Mouse (Mus musculus) heart, adult 2 months (tissue): Measurements from ENCODE around the gene Ppp1r3g. TPM values are rescaled to one million over a fixed set of nuclear protein-coding genes. Genes with fewer than 3 reads are reported as not detected.

Source experiments
- DNase-seq, 2 experiments: peaks; one replicate each; pipeline ENCODE4 v3.0.0; 2021
- H3K27ac ChIP-seq: fragments of 200-600 bp; 2 replicates; pipeline ENCODE4 v1.8.1; 2022
- H3K27me3 ChIP-seq: fragments of 200-500 bp; 2 replicates; pipeline ENCODE4 v1.6.1; 2012; ENCODE audit warnings: mild to moderate bottlenecking, low read length, inconsistent platforms, mixed read lengths; ENCODE audit not compliant: control insufficient read depth, insufficient read depth
- H3K36me3 ChIP-seq: fragments of 200-500 bp; 2 replicates; pipeline ENCODE4 v1.6.1; 2012; ENCODE audit warnings: low read length, inconsistent platforms; ENCODE audit not compliant: control insufficient read depth, insufficient read depth
- H3K4me1 ChIP-seq: fragments of 200-500 bp; 2 replicates; pipeline ENCODE4 v1.6.1; 2011; ENCODE audit warnings: low read length; ENCODE audit not compliant: control insufficient read depth, insufficient read depth
- H3K4me3 ChIP-seq: fragments of 200-600 bp; 2 replicates; pipeline ENCODE4 v1.8.1; 2022
- H3K79me2 ChIP-seq: fragments of 200-500 bp; replicated peaks from 2 replicates; pipeline ENCODE4 v1.6.1; 2012; ENCODE audit warnings: mild to moderate bottlenecking, inconsistent platforms, low read length, moderate library complexity, mixed read lengths; ENCODE audit not compliant: control insufficient read depth, insufficient read depth
- H3K9ac ChIP-seq: fragments of 200-500 bp; 2 replicates; pipeline ENCODE4 v1.6.1; 2012; ENCODE audit warnings: low read depth, mild to moderate bottlenecking, control low read depth, inconsistent platforms, low read length, mixed read lengths
- CTCF ChIP-seq: fragments of 200-600 bp; IDR thresholded peaks from 2 replicates; pipeline ENCODE4 v1.8.1; 2022; ENCODE audit warnings: antibody characterized with exemption, mild to moderate bottlenecking, moderate library complexity
- EP300 ChIP-seq: fragments of 200-500 bp; IDR thresholded peaks from 2 replicates; pipeline ENCODE4 v1.6.1; 2011; ENCODE audit warnings: low read depth, low read length, control low read depth; ENCODE audit not compliant: insufficient read depth
- POLR2A ChIP-seq: fragments of 200-500 bp; IDR thresholded peaks from 2 replicates; pipeline ENCODE4 v1.6.1; 2011; ENCODE audit warnings: mild to moderate bottlenecking, low read depth, low read length, control low read depth; ENCODE audit not compliant: insufficient read depth
- WGBS: fragments of 180-500 bp; shearing (Covaris S2); methylation state at CpG from one replicate; pipeline ENCODE4 v1.1.7; 2018; 5-methylcytosine and 5-hydroxymethylcytosine counted together
- intact Hi-C: fragments of 180-260 bp; cut with DNase I; formaldehyde crosslinking; loops from one replicate; pipeline ENCODE4 v1.15.1; 2025
- polyA plus RNA-seq: library from polyadenylated mRNA; depleted of rRNA; stranded (reverse); fragments of >200 nt; gene quantifications from 2 replicates; pipeline ENCODE4 v1.2.3, GENCODE M21; 2012; rRNA removed
- total RNA-seq, 2 experiments: library from RNA; stranded (reverse); gene quantifications; 2 replicates each; pipeline ENCODE4 v1.2.3; 2021

Ppp1r3g gene
- total and polyA plus RNA-seq, 3 experiments: 0.14 to 1.2 (median 0.25) TPM

DNA sequence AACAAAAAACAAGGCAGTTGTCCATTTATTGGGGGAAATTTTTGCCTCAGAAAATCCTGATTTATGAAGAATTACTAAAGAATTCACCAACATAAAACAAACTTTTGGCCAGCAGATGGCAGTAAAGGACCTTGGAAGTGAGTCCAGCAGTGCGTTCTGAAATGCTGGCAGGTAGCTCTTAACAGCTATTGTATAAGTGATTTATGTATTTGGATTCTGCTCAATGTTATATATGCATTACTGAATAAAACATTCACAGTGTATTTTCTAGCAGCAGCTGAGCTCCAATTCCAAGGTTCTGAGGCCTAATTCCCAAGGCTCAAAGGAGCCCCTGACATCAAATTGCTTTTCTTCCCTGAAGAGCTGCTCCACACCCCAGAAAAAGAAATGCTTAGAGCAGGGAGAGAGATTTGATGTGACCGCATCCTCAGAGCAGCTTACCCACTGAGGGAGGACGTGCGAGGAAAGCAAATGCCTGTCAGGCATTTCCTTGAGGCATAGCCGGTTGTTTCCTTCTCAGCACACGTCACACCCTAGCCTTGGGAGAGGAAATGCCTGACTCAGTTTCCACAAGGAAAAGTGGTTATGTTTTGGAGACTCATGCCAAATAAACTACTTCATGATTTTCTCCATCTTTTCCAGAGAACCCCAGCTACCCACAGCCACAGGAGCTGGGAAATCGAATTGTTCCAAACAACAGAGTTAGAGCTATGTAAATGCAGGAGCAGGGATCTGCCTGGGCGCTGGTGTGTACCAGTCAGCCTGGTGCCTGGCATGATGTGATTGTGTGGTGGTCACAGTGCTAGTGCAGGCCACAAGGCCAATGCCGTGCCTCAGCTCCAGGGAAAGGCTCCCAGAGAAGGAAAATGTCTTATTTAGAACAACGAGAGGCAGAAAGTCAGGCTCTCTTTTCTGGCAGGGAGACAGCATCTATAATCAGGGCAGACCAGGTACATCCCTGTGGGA, 61.0 kb downstream of the Ppp1r3g start:
- DNase-seq: no peak
- H3K27me3 ChIP-seq: no peaks in the 10 kb centered on the region
- no peak overlapping the region for H3K9ac ChIP-seq
- 0 out of 2 replicates have a peak, but pooled peaks have one; percentile 13 for TF ChIP-seq EP300
- peak; percentile 84 for TF ChIP-seq CTCF
- no peak for TF ChIP-seq POLR2A
- H3K4me1 ChIP-seq: no peaks in the 10 kb centered on the region; the same call in none of the 2 replicates
- peaks cover 4% of the 10 kb centered on the region for H3K36me3 ChIP-seq
- intact Hi-C loops: loop anchor here (1.0 to 5.0 kb wide), 4 partner anchors 98 to 1308 kb away; partner anchors contain the start of genes Fars2 and Lyrm4
- H3K27ac ChIP-seq: no peak overlapping the region
- WGBS: 59% methylated on average over 10 of the region's 10 CpGs
- no peaks in the 10 kb centered on the region for H3K79me2 ChIP-seq
- H3K4me3 ChIP-seq: no peak overlapping the region

Other genes with a start within 250 kb of the Ppp1r3g start
- gene Rpp40, start 52.5 kb upstream of the Ppp1r3g start, total RNA-seq: 1 to 10 TPM; 5.3 to 6.4 TPM
- gene Rpp40, start 52.5 kb upstream of the Ppp1r3g start, polyA plus RNA-seq: 3.7 and 5.1 TPM in 2 replicates
- 10 to 100 TPM; 73.3 to 85.7 TPM for gene Fars2, start 158.6 kb downstream of the Ppp1r3g start, total RNA-seq
- gene Fars2, start 158.6 kb downstream of the Ppp1r3g start, polyA plus RNA-seq: 77.7 and 108 TPM in 2 replicates
- 10 to 100 TPM; 10.6 to 12.2 TPM for gene Lyrm4, start 158.7 kb downstream of the Ppp1r3g start, total RNA-seq
- gene Lyrm4, start 158.7 kb downstream of the Ppp1r3g start, polyA plus RNA-seq: 5.1 and 8.3 TPM in 2 replicates